Mouse (Mus musculus) limb, embryonic 14.5 days (tissue): ENCODE measurements around the gene Tnfrsf14. TPM values are rescaled to one million over a fixed set of nuclear protein-coding genes. Genes with fewer than 3 reads are reported as not detected.

Source experiments
- ATAC-seq: fragments of 200-750 bp; cut with Nextera tagmentation; 2 replicates; pipeline ENCODE4 v1.8.0; 2017; ENCODE audit warnings: low read depth, moderate number of reproducible peaks, moderate TSS enrichment; ENCODE audit not compliant: low FRiP score
- DNase-seq: peaks from one replicate; pipeline ENCODE4 v3.0.0-alpha.2; 2015; ENCODE audit warnings: low spot score
- H3K27ac ChIP-seq: fragments of 300-500 bp; sonication (generic); replicated peaks from 2 replicates; pipeline ENCODE4 v1.5.1; 2014; ENCODE audit warnings: low read depth, mild to moderate bottlenecking, low read length, moderate library complexity, mixed read lengths
- H3K27me3 ChIP-seq: fragments of 300-500 bp; sonication (generic); 2 replicates; pipeline ENCODE4 v1.6.1; 2014; ENCODE audit warnings: low read length, mixed read lengths; ENCODE audit not compliant: control insufficient read depth, insufficient read depth
- H3K36me3 ChIP-seq: fragments of 300-500 bp; sonication (generic); 2 replicates; pipeline ENCODE4 v1.6.1; 2014; ENCODE audit warnings: mild to moderate bottlenecking, low read length, moderate library complexity, mixed read lengths; ENCODE audit not compliant: control insufficient read depth, insufficient read depth
- H3K4me1 ChIP-seq: fragments of 300-500 bp; sonication (generic); 2 replicates; pipeline ENCODE4 v1.6.1; 2014; ENCODE audit warnings: antibody characterized with exemption, low read length, mixed read lengths; ENCODE audit not compliant: control insufficient read depth, insufficient read depth
- H3K4me2 ChIP-seq: fragments of 300-500 bp; sonication (generic); replicated peaks from 2 replicates; pipeline ENCODE4 v1.6.1; 2014; ENCODE audit warnings: low read depth, mild to moderate bottlenecking, low read length, moderate library complexity; ENCODE audit not compliant: severe bottlenecking
- H3K4me3 ChIP-seq: fragments of 300-500 bp; sonication (generic); replicated peaks from 2 replicates; pipeline ENCODE4 v1.5.1; 2014; ENCODE audit warnings: low read length
- H3K9ac ChIP-seq: fragments of 300-500 bp; sonication (generic); 2 replicates; pipeline ENCODE4 v1.6.1; 2014; ENCODE audit warnings: mild to moderate bottlenecking, low read depth, low read length, moderate library complexity; ENCODE audit not compliant: severe bottlenecking
- H3K9me3 ChIP-seq: fragments of 300-500 bp; sonication (generic); 2 replicates; pipeline ENCODE4 v1.6.1; 2016; ENCODE audit warnings: low read length; ENCODE audit not compliant: control insufficient read depth
- POLR2A ChIP-seq: fragments of 200-500 bp; IDR thresholded peaks from 2 replicates; pipeline ENCODE4 v1.8.0; 2012; ENCODE audit warnings: inconsistent platforms, mild to moderate bottlenecking, moderate library complexity, borderline replicate concordance; ENCODE audit not compliant: insufficient read depth, insufficient read length; ENCODE audit errors: extremely low read depth
- WGBS: fragments of 180-500 bp; shearing (Covaris S2); extraction: QIAGEN DNeasy Blood & Tissue Kit; methylation state at CpG from one replicate; pipeline ENCODE4 v1.1.7; 2014; 5-methylcytosine and 5-hydroxymethylcytosine counted together
- polyA plus RNA-seq, 2 experiments: library from polyadenylated mRNA; depleted of rRNA in 1 of 2; stranded (reverse) in 1 of 2; unstranded in 1 of 2; fragments of >200 nt; fragmentation: Nextera tagmentation in 1 of 2; extraction: Ambion mirVana in 1 of 2; gene quantifications; 2 replicates each; pipeline versions ENCODE4 v1.2.1 to v1.2.3; 2012 to 2014

Gene Tnfrsf14
- polyA plus RNA-seq, 2 experiments, result 0.99 to 5.8 TPM

DNA sequence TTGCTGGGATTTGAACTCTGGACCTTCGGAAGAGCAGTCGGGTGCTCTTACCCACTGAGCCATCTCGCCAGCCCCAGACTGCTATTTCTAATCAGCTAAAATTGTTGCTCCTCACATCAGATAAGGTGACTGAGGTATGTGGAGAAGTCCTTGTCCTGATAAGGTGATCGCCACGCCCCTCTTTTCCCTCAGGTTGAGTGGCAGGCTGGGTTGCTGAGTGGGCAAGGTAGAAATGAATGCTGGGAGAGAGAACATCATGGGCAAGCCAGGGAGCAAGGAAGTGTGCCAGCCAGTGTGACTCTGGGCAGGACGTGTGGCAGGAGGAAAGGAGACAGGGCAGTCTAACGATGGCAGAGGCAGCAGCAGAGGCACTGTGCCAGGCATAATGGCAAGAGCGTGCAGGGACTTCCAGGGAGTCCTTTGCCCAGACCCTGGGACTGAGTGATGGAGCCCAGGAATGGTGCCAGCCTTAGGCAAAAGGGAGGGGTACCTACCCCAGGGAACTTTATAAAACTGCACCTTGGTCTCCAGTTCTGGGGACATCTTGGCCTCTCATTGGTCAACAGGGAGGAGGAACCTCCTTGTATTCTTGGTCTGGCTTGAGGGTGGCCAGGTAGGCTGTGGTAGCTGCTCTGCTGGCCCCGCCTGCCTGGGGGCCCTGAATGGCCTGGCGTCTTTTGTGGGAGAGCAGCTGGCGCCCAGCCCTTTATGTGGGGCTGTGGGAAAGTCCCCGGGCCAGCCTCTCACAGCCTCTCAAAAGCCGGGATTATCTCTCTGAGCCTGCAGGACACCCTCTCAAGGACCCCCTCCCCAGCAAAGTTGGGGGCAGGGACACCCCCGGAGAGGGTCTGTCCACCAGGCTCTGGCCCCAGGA lies 19.9 kb upstream of the Tnfrsf14 start:
- no peak for TF ChIP-seq POLR2A
- Histone ChIP-seq H3K4me3 (no peak overlapping the region), H3K4me1 (peaks cover 11% of the 10 kb centered on the region), H3K9ac (no peak overlapping the region), H3K9me3 (no peaks in the 10 kb centered on the region), H3K27me3 (peaks cover 44% of the 10 kb centered on the region), H3K4me2 (no peak overlapping the region), H3K36me3 (no peaks in the 10 kb centered on the region), H3K27ac (no peak overlapping the region)
- ATAC-seq (no peak), DNase-seq (no peak)
- 59% methylated on average over 13 of the region's 14 CpGs for WGBS

DNA sequence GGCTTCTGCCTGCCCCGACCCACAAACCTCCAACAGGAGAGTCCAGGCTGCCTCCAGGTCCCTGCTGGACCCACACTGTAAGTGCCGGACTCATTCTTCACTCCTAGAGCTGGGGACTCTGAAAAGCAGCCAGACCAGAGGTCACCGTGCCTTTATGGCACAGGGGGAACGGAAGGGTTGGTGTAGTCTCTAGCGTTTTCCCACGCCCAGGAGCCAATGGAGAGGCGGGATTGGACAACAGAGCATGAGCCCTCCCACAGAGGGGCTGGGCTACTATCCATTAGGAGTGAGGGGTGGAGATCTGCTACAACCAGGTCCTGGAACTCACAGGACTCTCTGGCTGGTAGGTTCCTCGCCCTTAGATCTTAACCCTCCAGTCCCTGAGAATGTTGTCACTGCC lies 18.0 kb upstream of the Tnfrsf14 start:
- Histone ChIP-seq H3K27me3 (peaks cover 31% of the 10 kb centered on the region), H3K4me1 (peaks cover 8% of the 10 kb centered on the region), H3K9ac (0 out of 2 replicates have a peak overlapping the region, but pooled peaks have one; percentile 41), H3K36me3 (no peaks in the 10 kb centered on the region), H3K27ac (no peak overlapping the region), H3K4me2 (peak overlapping the region; percentile 54), H3K4me3 (peak overlapping the region; percentile 28), H3K9me3 (no peaks in the 10 kb centered on the region)
- DNase-seq, result peak; percentile 79
- TF ChIP-seq POLR2A, result no peak
- peak; percentile 89 for ATAC-seq
- 2% methylated on average over 8 of the region's 8 CpGs for WGBS

DNA sequence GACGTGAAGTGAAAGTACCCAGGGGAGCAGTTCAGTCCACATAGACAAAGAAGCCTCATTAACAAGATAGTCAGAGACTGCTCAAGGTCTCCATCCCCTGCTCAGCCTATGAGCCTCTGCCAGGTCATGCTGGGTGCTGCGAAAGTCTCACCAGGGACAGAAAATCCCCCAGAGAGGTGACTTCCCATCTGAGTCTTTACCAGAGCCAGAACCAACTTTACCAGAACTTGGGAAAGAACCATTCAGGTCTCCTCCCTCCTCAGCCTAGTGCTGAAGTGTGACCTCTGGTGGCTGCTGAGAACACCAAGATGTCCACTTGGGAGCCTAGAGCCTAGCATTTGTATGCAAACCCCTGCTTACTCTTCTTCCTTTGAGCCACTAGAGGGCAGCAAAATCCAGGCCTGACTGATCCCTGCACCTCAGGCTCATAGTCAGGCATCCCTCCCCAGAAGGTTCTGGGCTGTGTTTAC lies 15.8 kb upstream of the Tnfrsf14 start:
- WGBS, result 12% methylated on average over 2 of the region's 2 CpGs
- DNase-seq (peak; percentile 82), ATAC-seq (peak; percentile 77)
- TF ChIP-seq POLR2A, result no peak
- H3K4me1 ChIP-seq, result peaks cover 8% of the 10 kb centered on the region
- H3K9me3 ChIP-seq, result no peaks in the 10 kb centered on the region
- H3K27me3 ChIP-seq, result peaks cover 11% of the 10 kb centered on the region
- no peak overlapping the region for H3K9ac ChIP-seq
- H3K4me2 ChIP-seq, result no peak overlapping the region
- H3K4me3 ChIP-seq, result no peak overlapping the region
- no peaks in the 10 kb centered on the region for H3K36me3 ChIP-seq
- no peak overlapping the region for H3K27ac ChIP-seq

DNA sequence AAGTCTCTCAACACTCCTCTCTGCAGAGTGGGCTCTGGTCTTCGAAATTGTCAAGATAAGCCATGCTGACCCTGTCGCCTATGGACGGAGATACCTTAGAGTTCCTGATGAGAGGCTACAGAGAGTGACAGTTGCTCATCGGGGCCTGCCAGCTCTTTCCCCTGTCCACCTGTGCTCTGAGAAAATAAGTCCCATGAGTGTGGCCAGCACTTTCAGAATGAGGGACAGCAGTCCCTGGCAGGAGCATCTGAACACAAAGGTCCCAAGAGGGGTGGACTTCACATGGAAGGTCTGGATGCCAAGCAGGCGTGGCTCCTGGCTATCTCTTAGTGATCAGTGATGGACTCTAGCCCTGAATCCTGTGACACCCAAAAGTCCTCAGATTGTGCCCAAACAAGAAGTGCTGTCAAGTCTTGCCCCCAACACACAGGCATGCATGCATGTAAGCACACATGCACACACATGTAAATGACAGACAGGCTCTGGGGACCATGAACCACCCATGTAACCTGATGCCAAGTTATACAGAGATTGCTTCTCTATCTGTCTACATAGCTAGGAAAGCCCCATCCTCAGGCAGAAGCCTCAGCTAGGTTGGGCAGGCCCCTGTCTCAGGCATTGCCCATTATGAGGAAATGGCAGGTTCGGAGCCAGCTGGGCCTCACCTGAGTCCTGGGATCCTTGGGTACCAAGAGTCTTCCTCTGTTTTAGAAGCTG lies 15.1 kb upstream of the Tnfrsf14 start:
- H3K9me3 ChIP-seq, result no peaks in the 10 kb centered on the region
- H3K27me3 ChIP-seq, result 0 out of 2 replicates have a peak, but pooled peaks cover 4% of the 10 kb centered on the region
- H3K4me1 ChIP-seq, result peaks cover 6% of the 10 kb centered on the region
- H3K36me3 ChIP-seq, result no peaks in the 10 kb centered on the region
- H3K4me3 ChIP-seq, result no peak overlapping the region
- ATAC-seq (no peak), DNase-seq (peak; percentile 1)
- no peak for TF ChIP-seq POLR2A
- 89% methylated on average over 6 of the region's 6 CpGs for WGBS
- H3K4me2 ChIP-seq, result no peak overlapping the region
- H3K27ac ChIP-seq, result no peak overlapping the region
- no peak overlapping the region for H3K9ac ChIP-seq

DNA sequence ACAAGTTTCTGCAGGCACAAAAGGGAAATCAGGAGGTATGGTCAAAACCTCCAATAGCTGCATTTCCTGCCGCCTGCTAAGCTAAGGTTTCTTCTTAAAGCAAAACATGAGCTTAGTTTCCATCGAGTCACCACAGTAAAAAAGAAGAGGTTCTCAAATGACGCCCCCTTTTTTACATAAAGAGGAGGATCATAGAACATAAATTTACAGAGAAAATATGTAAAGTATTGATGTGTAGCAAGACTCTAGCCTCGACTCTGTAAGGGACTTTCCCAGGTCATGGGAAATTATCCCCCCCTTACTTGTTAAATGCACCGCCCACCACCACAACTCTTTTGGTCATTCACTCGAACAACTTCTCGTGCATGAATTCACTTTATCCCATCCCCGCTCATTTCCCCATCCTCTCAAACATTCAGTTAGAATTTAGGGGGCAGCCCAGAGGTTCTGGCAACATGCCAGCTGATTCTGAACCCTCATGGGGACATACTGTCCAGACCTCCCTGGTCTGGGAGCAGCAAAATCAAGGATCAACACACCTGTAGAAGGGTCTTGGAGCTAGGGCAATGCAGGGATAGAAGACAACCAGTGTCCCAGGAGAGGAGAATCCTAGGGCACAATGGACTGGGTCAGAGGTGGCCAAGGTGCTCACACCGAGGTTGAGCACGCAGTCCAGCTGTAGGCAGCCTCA lies 14.4 kb upstream of the Tnfrsf14 start:
- Histone ChIP-seq H3K27me3 (no peaks in the 10 kb centered on the region), H3K4me1 (peaks cover 5% of the 10 kb centered on the region), H3K9me3 (no peaks in the 10 kb centered on the region), H3K4me3 (no peak overlapping the region), H3K36me3 (no peaks in the 10 kb centered on the region), H3K4me2 (no peak overlapping the region), H3K9ac (no peak overlapping the region), H3K27ac (no peak overlapping the region)
- no peak for TF ChIP-seq POLR2A
- DNase-seq, result peak; percentile 2
- ATAC-seq, result no peak
- WGBS, result 79% methylated on average over 10 of the region's 10 CpGs
